Mouse (Mus musculus) ES-E14 (cell line): ENCODE data around the gene Esrrg.

Experiments used
- CHD2 ChIP-seq: IDR thresholded peaks from 2 replicates; pipeline ENCODE4 v1.6.1; 2014; ENCODE audit warnings: mild to moderate bottlenecking, low read depth, low read length, inconsistent platforms
- MAFK ChIP-seq: IDR thresholded peaks from 2 replicates; pipeline ENCODE4 v1.6.1; 2014; ENCODE audit warnings: mild to moderate bottlenecking, low read depth, low read length, inconsistent platforms; ENCODE audit not compliant: insufficient read depth
- ZNF384 ChIP-seq: IDR thresholded peaks from 2 replicates; pipeline ENCODE4 v1.6.1; 2012; ENCODE audit warnings: low read depth, low read length, inconsistent platforms

GRCm38 (mm10) chr1:187669746-187670145, 61.2 kb downstream of the Esrrg start:
- TF ChIP-seq CHD2 (no peak), ZNF384 (no peak), MAFK (no peak)
